Mouse (Mus musculus) liver, embryonic 12.5 days (tissue): ENCODE data around the gene Ecsit. TPM values are rescaled to one million over a fixed set of nuclear protein-coding genes. Genes with fewer than 3 reads are reported as not detected.

Experiments
- ATAC-seq: fragments of 200-750 bp; cut with Nextera tagmentation; 2 replicates; pipeline ENCODE4 v1.8.0; 2017; ENCODE audit warnings: moderate number of reproducible peaks, mild to moderate bottlenecking, moderate library complexity
- H3K27ac ChIP-seq: fragments of 300-500 bp; sonication (generic); 2 replicates; pipeline ENCODE4 v1.5.1; 2016; ENCODE audit warnings: mild to moderate bottlenecking
- H3K27me3 ChIP-seq: fragments of 300-500 bp; sonication (generic); replicated peaks from 2 replicates; pipeline ENCODE4 v1.6.1; 2016; ENCODE audit warnings: mild to moderate bottlenecking, moderate library complexity
- H3K36me3 ChIP-seq: fragments of 300-500 bp; sonication (generic); 2 replicates; pipeline ENCODE4 v1.6.1; 2016; ENCODE audit warnings: mild to moderate bottlenecking, moderate library complexity
- H3K4me1 ChIP-seq: fragments of 300-500 bp; sonication (generic); 2 replicates; pipeline ENCODE4 v1.6.1; 2016
- H3K4me2 ChIP-seq: fragments of 300-500 bp; sonication (generic); 2 replicates; pipeline ENCODE4 v1.6.1; 2016; ENCODE audit warnings: mild to moderate bottlenecking, moderate library complexity
- H3K4me3 ChIP-seq: fragments of 300-500 bp; sonication (generic); 2 replicates; pipeline ENCODE4 v1.5.1; 2016; ENCODE audit warnings: mild to moderate bottlenecking, moderate library complexity
- H3K9ac ChIP-seq: fragments of 300-500 bp; sonication (generic); 2 replicates; pipeline ENCODE4 v1.6.1; 2016; ENCODE audit warnings: mild to moderate bottlenecking, moderate library complexity
- H3K9me3 ChIP-seq: fragments of 300-500 bp; sonication (generic); replicated peaks from 2 replicates; pipeline ENCODE4 v1.6.1; 2016; ENCODE audit warnings: mild to moderate bottlenecking, moderate library complexity
- WGBS: fragments of 180-500 bp; shearing (Covaris S2); methylation state at CpG from one replicate; pipeline ENCODE4 v1.1.7; 2016; ENCODE audit not compliant: insufficient replicate concordance; 5-methylcytosine and 5-hydroxymethylcytosine counted together
- polyA plus RNA-seq: library from polyadenylated mRNA; unstranded; fragments of >200 nt; fragmentation: Nextera tagmentation; extraction: Ambion mirVana; gene quantifications from 2 replicates; pipeline ENCODE4 v1.2.1, GENCODE M21; 2016

Ecsit gene
- polyA plus RNA-seq, 1 experiment from 2014 or later, result 40.6 TPM

- no peak overlapping the region for H3K9ac ChIP-seq
- no peak overlapping the region for H3K4me2 ChIP-seq
- ATAC-seq, result no peak
- no peaks in the 10 kb centered on the region for H3K9me3 ChIP-seq
- no peak overlapping the region for H3K27ac ChIP-seq
- H3K4me3 ChIP-seq, result no peak overlapping the region
- H3K36me3 ChIP-seq, result peaks cover 86% of the 10 kb centered on the region
- WGBS, result 85% methylated on average over 2 of the region's 2 CpGs
- peaks cover 2% of the 10 kb centered on the region; the same call in 1 of the 2 replicates for H3K4me1 ChIP-seq
- H3K27me3 ChIP-seq, result 0 out of 2 replicates have a peak, but pooled peaks cover 6% of the 10 kb centered on the region
Measured at GRCm38 (mm10) chr9:22061339-22061738, 23.9 kb downstream of the Ecsit start.

DNA sequence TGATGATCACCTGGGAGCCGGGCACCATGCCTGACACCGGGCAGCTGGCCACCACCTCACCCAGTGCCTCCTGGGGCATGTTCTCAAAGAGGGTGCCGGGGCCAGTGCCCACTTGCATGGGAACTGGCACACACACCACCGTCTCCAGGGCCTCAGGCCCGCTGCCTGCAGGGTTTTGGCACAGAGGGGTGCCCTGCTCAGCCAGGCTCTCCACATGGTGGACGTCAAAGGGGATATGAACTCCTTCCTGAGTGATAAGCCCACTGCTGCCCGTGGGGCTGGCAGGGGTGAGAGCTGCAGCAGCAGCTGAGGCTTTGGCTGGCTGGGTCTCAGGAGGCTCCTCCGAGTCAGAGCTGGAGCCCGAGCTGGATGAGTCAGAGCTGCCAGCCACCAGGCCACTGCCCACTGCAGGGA lies 27.2 kb downstream of the Ecsit start:
- no peaks in the 10 kb centered on the region for H3K9me3 ChIP-seq
- H3K4me1 ChIP-seq, result peaks cover 20% of the 10 kb centered on the region
- peaks cover 55% of the 10 kb centered on the region for H3K36me3 ChIP-seq
- no peak for ATAC-seq
- 76% methylated on average over 9 of the region's 9 CpGs for WGBS
- H3K27ac ChIP-seq, result no peak overlapping the region
- H3K4me2 ChIP-seq, result no peak overlapping the region
- H3K9ac ChIP-seq, result no peak overlapping the region
- H3K27me3 ChIP-seq, result peaks cover 40% of the 10 kb centered on the region
- H3K4me3 ChIP-seq, result no peak overlapping the region

- Histone ChIP-seq H3K4me3 (no peak overlapping the region), H3K4me1 (peaks cover 21% of the 10 kb centered on the region), H3K27me3 (peaks cover 49% of the 10 kb centered on the region), H3K4me2 (no peak overlapping the region), H3K9ac (no peak overlapping the region), H3K27ac (no peak overlapping the region), H3K9me3 (no peaks in the 10 kb centered on the region), H3K36me3 (peaks cover 46% of the 10 kb centered on the region)
- no peak for ATAC-seq
- WGBS, result 86% methylated on average over 9 of the region's 9 CpGs
Measured at GRCm38 (mm10) chr9:22057031-22057517, 28.2 kb downstream of the Ecsit start.

- Histone ChIP-seq H3K27me3 (peaks cover 56% of the 10 kb centered on the region), H3K36me3 (peaks cover 41% of the 10 kb centered on the region), H3K27ac (no peak overlapping the region), H3K9ac (no peak overlapping the region), H3K4me1 (peaks cover 27% of the 10 kb centered on the region), H3K4me3 (no peak overlapping the region), H3K9me3 (no peaks in the 10 kb centered on the region), H3K4me2 (no peak overlapping the region)
- WGBS, result 67% methylated on average over 9 of the region's 9 CpGs
- no peak for ATAC-seq
Measured at GRCm38 (mm10) chr9:22056303-22056910, 28.8 kb downstream of the Ecsit start.

- no peak overlapping the region for H3K4me2 ChIP-seq
- H3K36me3 ChIP-seq, result peaks cover 34% of the 10 kb centered on the region
- peaks cover 34% of the 10 kb centered on the region for H3K4me1 ChIP-seq
- WGBS, result 38% methylated on average over 29 of the region's 29 CpGs
- H3K4me3 ChIP-seq, result no peak overlapping the region
- ATAC-seq, result no peak
- H3K27ac ChIP-seq, result no peak overlapping the region
- no peak overlapping the region for H3K9ac ChIP-seq
- no peaks in the 10 kb centered on the region for H3K9me3 ChIP-seq
- H3K27me3 ChIP-seq, result peaks cover 63% of the 10 kb centered on the region
Measured at GRCm38 (mm10) chr9:22055713-22056112, 29.5 kb downstream of the Ecsit start.

DNA sequence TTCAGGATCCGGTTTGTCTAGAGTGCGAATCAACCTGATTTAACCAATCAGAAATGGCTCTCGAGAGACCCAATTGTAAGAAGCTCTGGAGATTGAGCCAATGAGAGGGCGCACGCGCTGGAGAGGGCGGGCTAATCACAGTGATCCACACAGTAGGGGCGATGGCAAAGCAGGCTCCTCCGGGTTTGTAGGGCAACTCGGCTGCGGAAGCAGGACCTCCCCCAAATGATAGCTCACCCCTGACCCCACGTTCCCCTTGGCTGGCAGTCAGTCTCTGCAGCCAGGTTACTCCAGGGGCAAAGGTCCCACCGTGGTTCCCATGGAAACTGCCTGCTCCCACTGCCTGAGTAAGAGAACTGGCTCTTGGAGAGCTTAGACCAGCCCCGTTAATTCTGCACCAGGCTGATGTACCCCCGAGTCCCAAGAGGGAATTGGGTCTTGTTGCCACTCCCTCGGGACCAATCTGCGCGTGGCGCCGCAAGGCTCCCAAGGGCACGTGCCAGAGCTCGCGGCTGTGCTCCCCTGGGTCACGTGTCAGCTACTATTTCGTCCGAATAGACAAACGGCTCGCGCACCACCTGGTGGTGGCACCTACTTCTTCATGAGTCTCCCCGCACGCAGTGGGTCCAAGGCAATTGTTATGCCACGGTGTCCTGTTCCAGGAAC lies 30.7 kb downstream of the Ecsit start:
- H3K27me3 ChIP-seq, result peaks cover 74% of the 10 kb centered on the region
- H3K4me1 ChIP-seq, result peaks cover 46% of the 10 kb centered on the region
- peak overlapping the region; percentile 20; the same call in 1 of the 2 replicates for H3K4me3 ChIP-seq
- H3K36me3 ChIP-seq, result peaks cover 29% of the 10 kb centered on the region
- peak; percentile 62 for ATAC-seq
- H3K27ac ChIP-seq, result no peak overlapping the region
- no peak overlapping the region for H3K9ac ChIP-seq
- WGBS, result 2% methylated on average over 32 of the region's 32 CpGs
- H3K9me3 ChIP-seq, result no peaks in the 10 kb centered on the region
- H3K4me2 ChIP-seq, result peak overlapping the region; percentile 53

DNA sequence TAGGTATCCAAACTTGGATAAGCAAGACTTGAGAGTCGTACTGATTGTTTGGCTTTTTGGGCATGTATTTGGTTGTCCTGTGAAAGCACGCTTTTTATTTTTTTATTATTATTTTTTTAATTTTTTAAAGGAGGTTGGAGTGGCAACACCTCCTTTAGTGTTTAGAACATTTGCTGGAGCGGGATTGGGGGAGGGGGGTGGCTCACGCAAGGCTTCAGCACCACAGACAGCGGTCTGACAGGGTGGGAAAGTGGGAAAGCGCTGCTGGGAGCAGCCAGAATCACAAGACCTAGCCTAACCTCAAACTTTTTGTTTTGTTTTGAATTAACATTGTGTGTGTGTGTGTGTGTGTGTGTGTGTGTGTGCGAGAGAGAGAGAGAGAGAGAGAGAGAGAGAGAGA lies 31.6 kb downstream of the Ecsit start:
- H3K27me3 ChIP-seq, result peaks cover 83% of the 10 kb centered on the region
- no peak for ATAC-seq
- 18% methylated on average over 6 of the region's 7 CpGs for WGBS
- no peak overlapping the region for H3K9ac ChIP-seq
- H3K4me1 ChIP-seq, result peaks cover 50% of the 10 kb centered on the region
- no peak overlapping the region for H3K27ac ChIP-seq
- no peak overlapping the region for H3K4me2 ChIP-seq
- H3K36me3 ChIP-seq, result peaks cover 22% of the 10 kb centered on the region
- no peaks in the 10 kb centered on the region for H3K9me3 ChIP-seq
- no peak overlapping the region for H3K4me3 ChIP-seq

- no peak for ATAC-seq
- WGBS, result 4% methylated on average over 18 of the region's 28 CpGs
- H3K4me3 ChIP-seq, result peak within 1 kb of the TSS; percentile 48
- H3K36me3 ChIP-seq, result peaks cover 5% of the 10 kb centered on the region; the same call in 1 of the 2 replicates
- peaks cover 96% of the 10 kb centered on the region for H3K27me3 ChIP-seq
- peak within 1 kb of the TSS; percentile 77 for H3K4me2 ChIP-seq
- H3K27ac ChIP-seq, result no peak within 1 kb of the TSS
- no peaks in the 10 kb centered on the region for H3K9me3 ChIP-seq
- peaks cover 50% of the 10 kb centered on the region for H3K4me1 ChIP-seq
- H3K9ac ChIP-seq, result peak within 1 kb of the TSS; percentile 46; the same call in 1 of the 2 replicates
Measured at GRCm38 (mm10) chr9:22051958-22052254, 33.3 kb downstream of the Ecsit start, which contains the start of gene Elavl3. Gene Elavl3 (minus strand): TSS chr9:22052023.

DNA sequence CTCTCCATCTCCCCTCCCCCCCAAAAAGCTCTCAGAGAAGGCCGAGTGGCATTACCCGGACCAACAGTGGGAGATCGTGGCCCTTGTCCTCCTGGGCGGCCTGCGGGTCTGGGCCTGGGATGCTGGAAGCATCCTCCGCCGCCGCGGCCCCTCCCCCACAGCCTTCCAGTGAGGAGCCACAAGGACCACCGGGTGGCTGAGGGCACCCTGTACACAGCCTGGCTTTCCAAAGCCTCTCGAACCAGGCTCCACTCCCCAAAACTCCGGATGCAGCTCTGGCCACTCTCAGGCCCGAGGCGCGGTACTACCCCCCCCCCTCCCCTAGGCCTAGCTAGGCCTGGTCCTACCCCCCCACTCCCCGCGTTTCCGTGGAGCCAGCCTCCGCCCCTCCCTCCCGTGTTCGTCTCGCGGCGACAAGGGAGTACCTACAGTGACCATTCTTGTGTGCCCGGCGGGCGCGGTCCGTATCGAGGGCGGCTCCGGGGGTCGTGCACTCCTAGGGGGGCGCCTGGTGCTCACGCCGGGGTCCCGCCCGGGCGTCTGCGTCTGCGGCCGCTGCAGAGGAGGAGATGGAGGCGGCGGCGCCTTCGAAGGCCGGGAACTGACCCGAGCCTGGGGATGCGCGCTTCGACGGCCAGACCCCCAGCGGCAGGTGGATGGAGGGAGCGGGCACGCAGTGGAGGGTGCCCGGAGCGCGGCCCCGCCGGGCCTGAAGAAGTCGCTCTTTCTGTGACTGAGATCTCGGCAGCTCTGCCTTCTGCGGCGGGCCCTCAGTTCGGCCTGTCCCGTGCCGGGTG lies 33.9 kb downstream of the Ecsit start:
- Histone ChIP-seq H3K9me3 (no peaks in the 10 kb centered on the region), H3K4me2 (peak overlapping the region; percentile 77), H3K4me3 (peak overlapping the region; percentile 48), H3K36me3 (no peaks in the 10 kb centered on the region; the same call in 1 of the 2 replicates), H3K9ac (peak overlapping the region; percentile 46; the same call in 1 of the 2 replicates), H3K4me1 (peaks cover 47% of the 10 kb centered on the region), H3K27ac (no peak overlapping the region), H3K27me3 (peaks cover 98% of the 10 kb centered on the region)
- no peak for ATAC-seq
- WGBS, result 5% methylated on average over 61 of the region's 67 CpGs

DNA sequence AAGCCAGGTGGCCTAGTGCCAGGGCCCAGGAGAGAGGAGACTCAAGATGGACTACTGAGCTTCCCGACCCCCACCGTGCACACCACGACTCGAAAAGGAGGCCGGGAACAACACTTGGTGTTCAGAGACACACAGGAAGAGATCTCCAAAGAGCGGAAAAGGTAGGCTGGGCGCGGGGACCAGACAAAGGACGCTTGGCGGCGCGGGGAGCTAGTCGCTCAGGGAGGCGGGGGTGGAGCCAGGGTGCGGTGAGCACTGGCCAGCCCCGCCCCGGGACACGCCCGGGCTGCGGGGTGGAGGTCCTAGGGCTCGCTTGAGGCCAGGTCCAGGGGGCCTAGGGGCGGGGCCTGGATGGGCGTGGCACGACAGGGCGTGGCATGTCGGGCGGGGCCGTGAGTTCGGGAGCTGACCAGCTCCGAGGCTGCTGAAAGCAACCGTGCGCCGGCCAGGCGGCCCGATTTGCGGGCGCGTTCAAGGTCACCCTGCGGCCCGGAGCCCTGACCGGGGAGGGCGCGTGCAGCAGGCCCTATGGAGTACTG lies 34.8 kb downstream of the Ecsit start:
- Histone ChIP-seq H3K36me3 (no peaks in the 10 kb centered on the region), H3K9me3 (no peaks in the 10 kb centered on the region), H3K27me3 (peaks cover 88% of the 10 kb centered on the region), H3K4me1 (peaks cover 39% of the 10 kb centered on the region), H3K9ac (no peak overlapping the region; the same call in 1 of the 2 replicates), H3K4me3 (peak overlapping the region; percentile 48), H3K27ac (no peak overlapping the region), H3K4me2 (peak overlapping the region; percentile 77)
- peak; percentile 80 for ATAC-seq
- WGBS, result under 1% methylated on average over 40 of the region's 43 CpGs

- 54% methylated on average over 4 of the region's 4 CpGs for WGBS
- Histone ChIP-seq H3K27me3 (peaks cover 86% of the 10 kb centered on the region), H3K27ac (no peak overlapping the region), H3K4me1 (peaks cover 35% of the 10 kb centered on the region), H3K9ac (no peak overlapping the region), H3K9me3 (no peaks in the 10 kb centered on the region), H3K36me3 (no peaks in the 10 kb centered on the region), H3K4me3 (no peak overlapping the region), H3K4me2 (peak overlapping the region; percentile 77; the same call in 1 of the 2 replicates)
- no peak for ATAC-seq
Measured at GRCm38 (mm10) chr9:22049721-22050270, 35.4 kb downstream of the Ecsit start.
